Mouse (Mus musculus) E14TG2a.4 (cell line): ENCODE measurements around the gene Phf2.

Source experiments
- CTCF ChIP-seq: conservative IDR thresholded peaks from 2 replicates; pipeline ENCODE4 v1.5.1; 2014; ENCODE audit warnings: low read length
- NANOG ChIP-seq: IDR thresholded peaks from 2 replicates; pipeline ENCODE4 v1.6.1; 2014; ENCODE audit warnings: borderline replicate concordance, low read length, mixed read lengths
- POU5F1 ChIP-seq: IDR thresholded peaks from 2 replicates; pipeline ENCODE4 v1.6.1; 2014; ENCODE audit warnings: low read length, borderline replicate concordance

DNA sequence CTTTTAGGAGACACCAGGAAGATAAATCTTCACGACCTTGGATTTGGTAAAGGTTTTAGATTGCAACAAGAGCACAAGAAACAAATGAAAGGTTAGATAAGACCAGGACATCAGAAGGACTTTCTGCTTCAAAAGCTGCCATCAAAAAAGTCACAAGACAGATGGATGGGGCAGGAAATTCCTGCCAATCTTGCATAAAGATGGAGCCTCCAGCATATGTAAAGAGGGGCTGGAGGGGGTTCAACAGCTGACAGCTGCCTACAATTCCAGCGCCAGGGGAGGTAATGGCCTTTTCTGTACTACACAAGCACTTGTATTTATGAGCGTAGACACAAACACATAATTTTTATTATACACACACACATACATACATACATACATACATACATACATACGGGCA is 41.1 kb downstream of the Phf2 start:
- no peak for TF ChIP-seq CTCF
- TF ChIP-seq NANOG, result no peak
- TF ChIP-seq POU5F1, result no peak
